Mouse (Mus musculus) neural tube, embryonic 11.5 days (tissue): ENCODE measurements at regions not wholly inside any gene's neighbourhood (a gene's known extent, or its start where the extent isn't known, plus 50 kb on each side); places are given as distances from the start of the nearest gene placed in this dataset.

ENCODE experiments used
- ATAC-seq: fragments of 200-750 bp; cut with Nextera tagmentation; 2 replicates; pipeline ENCODE4 v1.8.0; 2017; ENCODE audit warnings: moderate number of reproducible peaks, mild to moderate bottlenecking, moderate TSS enrichment, moderate library complexity; ENCODE audit not compliant: insufficient read depth, low FRiP score, low TSS enrichment
- DNase-seq: peaks from one replicate; pipeline ENCODE4 v3.0.0-alpha.2; 2015; ENCODE audit warnings: low spot score
- H3K27ac ChIP-seq: fragments of 300-500 bp; sonication (generic); 2 replicates; pipeline ENCODE4 v1.5.1; 2014; ENCODE audit warnings: low read depth, mild to moderate bottlenecking, low read length
- H3K27me3 ChIP-seq: fragments of 300-500 bp; sonication (generic); 2 replicates; pipeline ENCODE4 v1.6.1; 2014; ENCODE audit warnings: mild to moderate bottlenecking, low read length, mixed read lengths; ENCODE audit not compliant: control insufficient read depth, insufficient read depth
- H3K36me3 ChIP-seq: fragments of 300-500 bp; sonication (generic); 2 replicates; pipeline ENCODE4 v1.6.1; 2014; ENCODE audit warnings: mild to moderate bottlenecking, low read length, moderate library complexity, mixed read lengths; ENCODE audit not compliant: control insufficient read depth, insufficient read depth
- H3K4me1 ChIP-seq: fragments of 300-500 bp; sonication (generic); 2 replicates; pipeline ENCODE4 v1.6.1; 2014; ENCODE audit warnings: low read length, mixed read lengths; ENCODE audit not compliant: control insufficient read depth, insufficient read depth
- H3K4me2 ChIP-seq: fragments of 300-500 bp; sonication (generic); 2 replicates; pipeline ENCODE4 v1.6.1; 2014; ENCODE audit warnings: low read depth, mild to moderate bottlenecking, moderate library complexity
- H3K4me3 ChIP-seq: fragments of 300-500 bp; sonication (generic); 2 replicates; pipeline ENCODE4 v1.5.1; 2014; ENCODE audit warnings: low read depth, low read length
- H3K9ac ChIP-seq: fragments of 300-500 bp; sonication (generic); 2 replicates; pipeline ENCODE4 v1.6.1; 2014; ENCODE audit warnings: mild to moderate bottlenecking, low read length
- H3K9me3 ChIP-seq: fragments of 300-500 bp; sonication (generic); 2 replicates; pipeline ENCODE4 v1.6.1; 2016; ENCODE audit warnings: low read length; ENCODE audit not compliant: control insufficient read depth
- WGBS: fragments of 180-500 bp; shearing (Covaris S2); extraction: QIAGEN DNeasy Blood & Tissue Kit; methylation state at CpG from one replicate; pipeline ENCODE4 v1.1.7; 2014; 5-methylcytosine and 5-hydroxymethylcytosine counted together

GRCm38 (mm10) chr1:113550172-113550571 is 1685.5 kb upstream of the Dsel start:
- Histone ChIP-seq H3K27ac (no peak overlapping the region), H3K4me1 (no peaks in the 10 kb centered on the region), H3K9me3 (no peaks in the 10 kb centered on the region), H3K27me3 (no peaks in the 10 kb centered on the region), H3K4me3 (no peak overlapping the region), H3K9ac (no peak overlapping the region), H3K4me2 (no peak overlapping the region), H3K36me3 (no peaks in the 10 kb centered on the region)
- WGBS = 76% methylated on average over 1 of the region's 1 CpGs
- DNase-seq = no peak
- no peak for ATAC-seq

- Histone ChIP-seq H3K27ac (no peak overlapping the region), H3K4me1 (no peaks in the 10 kb centered on the region), H3K9me3 (no peaks in the 10 kb centered on the region), H3K27me3 (no peaks in the 10 kb centered on the region), H3K36me3 (no peaks in the 10 kb centered on the region), H3K4me2 (no peak overlapping the region), H3K9ac (no peak overlapping the region), H3K4me3 (no peak overlapping the region)
- no peak for DNase-seq
- ATAC-seq = peak; percentile 62
Measured at GRCm38 (mm10) chr1:113539981-113540380, 1675.3 kb upstream of the Dsel start.

GRCm38 (mm10) chr1:113530553-113530952 is 1665.8 kb upstream of the Dsel start:
- ATAC-seq = no peak
- no peak overlapping the region for H3K4me3 ChIP-seq
- no peaks in the 10 kb centered on the region for H3K9me3 ChIP-seq
- DNase-seq = no peak
- H3K4me1 ChIP-seq = no peaks in the 10 kb centered on the region
- H3K4me2 ChIP-seq = no peak overlapping the region
- WGBS = 91% methylated on average over 3 of the region's 3 CpGs
- no peaks in the 10 kb centered on the region for H3K27me3 ChIP-seq
- H3K36me3 ChIP-seq = no peaks in the 10 kb centered on the region
- no peak overlapping the region for H3K27ac ChIP-seq
- no peak overlapping the region for H3K9ac ChIP-seq

GRCm38 (mm10) chr1:113495987-113496386 is 1631.3 kb upstream of the Dsel start:
- H3K4me3 ChIP-seq = no peak overlapping the region
- DNase-seq = no peak
- H3K36me3 ChIP-seq = no peaks in the 10 kb centered on the region
- no peak for ATAC-seq
- H3K4me1 ChIP-seq = no peaks in the 10 kb centered on the region
- 67% methylated on average over 2 of the region's 2 CpGs for WGBS
- H3K9ac ChIP-seq = no peak overlapping the region
- no peak overlapping the region for H3K4me2 ChIP-seq
- H3K9me3 ChIP-seq = no peaks in the 10 kb centered on the region
- no peak overlapping the region for H3K27ac ChIP-seq
- no peaks in the 10 kb centered on the region for H3K27me3 ChIP-seq

- DNase-seq (no peak), ATAC-seq (no peak)
- Histone ChIP-seq H3K4me2 (no peak overlapping the region), H3K9ac (no peak overlapping the region), H3K4me3 (no peak overlapping the region), H3K36me3 (no peaks in the 10 kb centered on the region), H3K27ac (no peak overlapping the region), H3K27me3 (no peaks in the 10 kb centered on the region), H3K4me1 (no peaks in the 10 kb centered on the region), H3K9me3 (no peaks in the 10 kb centered on the region)
- WGBS = 86% methylated on average over 5 of the region's 5 CpGs
Measured at GRCm38 (mm10) chr1:113490243-113491003, 1625.7 kb upstream of the Dsel start.

GRCm38 (mm10) chr1:113456538-113457273 is 1592.0 kb upstream of the Dsel start:
- no peak overlapping the region for H3K27ac ChIP-seq
- no peak overlapping the region for H3K9ac ChIP-seq
- H3K4me2 ChIP-seq = no peak overlapping the region
- 85% methylated on average over 7 of the region's 7 CpGs for WGBS
- ATAC-seq (no peak), DNase-seq (no peak)
- no peaks in the 10 kb centered on the region for H3K27me3 ChIP-seq
- H3K9me3 ChIP-seq = no peaks in the 10 kb centered on the region
- no peaks in the 10 kb centered on the region for H3K4me1 ChIP-seq
- H3K36me3 ChIP-seq = no peaks in the 10 kb centered on the region
- H3K4me3 ChIP-seq = no peak overlapping the region

GRCm38 (mm10) chr1:113433701-113434100 is 1569.0 kb upstream of the Dsel start:
- H3K4me1 ChIP-seq = no peaks in the 10 kb centered on the region
- H3K9ac ChIP-seq = no peak overlapping the region
- no peak overlapping the region for H3K27ac ChIP-seq
- H3K36me3 ChIP-seq = no peaks in the 10 kb centered on the region
- no peak overlapping the region for H3K4me2 ChIP-seq
- ATAC-seq = no peak
- H3K4me3 ChIP-seq = no peak overlapping the region
- H3K27me3 ChIP-seq = no peaks in the 10 kb centered on the region
- H3K9me3 ChIP-seq = no peaks in the 10 kb centered on the region
- no peak for DNase-seq
- 84% methylated on average over 1 of the region's 1 CpGs for WGBS

- Histone ChIP-seq H3K4me2 (no peak overlapping the region), H3K27ac (no peak overlapping the region), H3K4me3 (no peak overlapping the region), H3K27me3 (no peaks in the 10 kb centered on the region), H3K9ac (no peak overlapping the region), H3K36me3 (no peaks in the 10 kb centered on the region), H3K9me3 (no peaks in the 10 kb centered on the region), H3K4me1 (no peaks in the 10 kb centered on the region)
- no peak for ATAC-seq
- DNase-seq = no peak
Measured at GRCm38 (mm10) chr1:113431266-113431665, 1566.5 kb upstream of the Dsel start.

GRCm38 (mm10) chr1:113412858-113413257 is 1548.1 kb upstream of the Dsel start:
- Histone ChIP-seq H3K4me1 (no peaks in the 10 kb centered on the region), H3K4me2 (no peak overlapping the region), H3K27me3 (no peaks in the 10 kb centered on the region), H3K4me3 (no peak overlapping the region), H3K27ac (no peak overlapping the region), H3K9ac (no peak overlapping the region), H3K36me3 (no peaks in the 10 kb centered on the region), H3K9me3 (no peaks in the 10 kb centered on the region)
- ATAC-seq = no peak
- 83% methylated on average over 3 of the region's 3 CpGs for WGBS
- DNase-seq = no peak
